Mouse (Mus musculus): Measurements from ENCODE around the gene Cd79a.

GRCm38 (mm10) chr7:24943641-24944040, 46.5 kb downstream of the Cd79a start:
- no peak for TF ChIP-seq POLR2A (IDR thresholded peaks at IDR 0.05; ENCODE audit: low read depth, low read length)
- TF ChIP-seq CTCF (conservative IDR thresholded peaks at IDR 0.05; ENCODE audit: insufficient read depth, insufficient read length, low read depth, low read length) = no peak

Data from kidney, adult 2 months (tissue).